8 mouse cellular contexts compared by ENCODE assay signal in the genomic region with DNA sequence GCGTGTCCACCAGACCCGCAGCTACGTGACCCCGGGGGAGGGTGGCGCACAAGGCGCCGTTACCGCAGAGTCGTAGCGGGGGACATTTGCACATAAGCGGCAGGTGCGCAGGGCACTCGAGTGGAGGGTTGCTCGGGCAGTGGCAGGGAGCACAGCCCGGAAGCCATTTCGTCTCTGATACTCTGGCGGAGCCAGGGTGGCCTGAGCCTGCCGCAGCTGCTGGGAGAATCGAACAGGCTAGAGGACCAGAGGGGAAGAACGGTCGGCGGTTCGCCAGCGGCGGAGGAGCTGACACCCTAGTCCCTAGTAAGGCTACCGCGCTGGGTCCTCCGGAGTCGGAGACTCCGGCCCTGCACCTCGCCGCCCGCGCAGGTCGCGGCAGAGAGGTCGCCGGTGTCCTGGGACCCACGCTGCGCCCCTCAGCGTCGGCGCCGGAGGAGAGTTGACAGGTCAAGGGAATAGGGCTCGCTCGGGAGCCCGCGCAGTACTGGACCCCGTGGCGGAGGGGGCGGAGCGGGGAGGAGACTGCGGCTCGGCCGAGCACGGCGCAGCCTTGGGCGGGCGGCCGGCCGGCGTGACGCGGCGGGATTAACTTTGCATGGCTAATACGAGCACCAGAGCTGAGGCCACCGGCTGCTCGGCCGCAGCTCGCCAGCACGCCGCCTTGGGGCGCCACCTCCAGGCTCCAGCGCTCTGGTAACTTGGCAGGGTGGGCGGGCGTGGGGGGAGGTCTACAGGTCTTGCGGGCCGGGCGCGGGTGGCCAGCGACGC. TPM values are rescaled to one million over a fixed set of nuclear protein-coding genes. Genes with fewer than 3 reads are reported as not detected.
DNase-seq lines count a peak whose midpoint lies in the region; ATAC-seq lines count a peak whose summit lies in the region.

No protein-coding gene starts in this region.

- ATAC-seq in forebrain, embryonic 15.5 days (replicated peaks) = peak; percentile 87
- ATAC-seq in liver, embryonic 15.5 days (ENCODE audit: insufficient read depth) = peak; percentile 90
- peak; percentile 95 for ATAC-seq in neural tube, embryonic 11.5 days (ENCODE audit: insufficient read depth, low FRiP score, low TSS enrichment)
- ATAC-seq in stomach, embryonic 16.5 days (ENCODE audit: insufficient read depth, low FRiP score) = peak; percentile 93

- peak overlapping the region; percentile 66 for H3K9ac ChIP-seq in forebrain, embryonic 15.5 days (replicated peaks)
- no peak overlapping the region; the same call in 1 of the 2 replicates for H3K9ac ChIP-seq in liver, embryonic 15.5 days
- peak overlapping the region; percentile 29 for H3K9ac ChIP-seq in neural tube, embryonic 11.5 days (ENCODE audit: low read length)
- peak overlapping the region; percentile 83 for H3K9ac ChIP-seq in stomach, embryonic 16.5 days (ENCODE audit: low read length)

- H3K27me3 ChIP-seq in forebrain, embryonic 15.5 days = peaks cover 9% of the 10 kb centered on the region
- H3K27me3 ChIP-seq in liver, embryonic 15.5 days = peaks cover 50% of the 10 kb centered on the region
- peaks cover 16% of the 10 kb centered on the region for H3K27me3 ChIP-seq in neural tube, embryonic 11.5 days (ENCODE audit: control insufficient read depth, insufficient read depth, low read length)
- H3K27me3 ChIP-seq in stomach, embryonic 16.5 days (ENCODE audit: control insufficient read depth, insufficient read depth, low read length) = peaks cover 2% of the 10 kb centered on the region; the same call in 1 of the 2 replicates

- peak overlapping the region; percentile 93 for H3K4me2 ChIP-seq in forebrain, embryonic 15.5 days (replicated peaks)
- H3K4me2 ChIP-seq in liver, embryonic 15.5 days = peak overlapping the region; percentile 69
- H3K4me2 ChIP-seq in neural tube, embryonic 11.5 days (ENCODE audit: low read depth) = peak overlapping the region; percentile 97
- peak overlapping the region; percentile 100 for H3K4me2 ChIP-seq in stomach, embryonic 16.5 days (ENCODE audit: low read depth, low read length)

- peak overlapping the region; percentile 67 for H3K4me3 ChIP-seq in forebrain, embryonic 15.5 days
- peak overlapping the region; percentile 56 for H3K4me3 ChIP-seq in liver, embryonic 15.5 days (replicated peaks)
- H3K4me3 ChIP-seq in neural tube, embryonic 11.5 days (ENCODE audit: low read depth, low read length) = peak overlapping the region; percentile 64
- peak overlapping the region; percentile 74 for H3K4me3 ChIP-seq in stomach, embryonic 16.5 days (replicated peaks; ENCODE audit: low read length)

- H3K4me1 ChIP-seq in forebrain, embryonic 15.5 days = peaks cover 26% of the 10 kb centered on the region
- no peaks in the 10 kb centered on the region for H3K4me1 ChIP-seq in liver, embryonic 15.5 days (replicated peaks)
- peaks cover 7% of the 10 kb centered on the region; the same call in 1 of the 2 replicates for H3K4me1 ChIP-seq in neural tube, embryonic 11.5 days (ENCODE audit: control insufficient read depth, insufficient read depth, low read length)
- H3K4me1 ChIP-seq in stomach, embryonic 16.5 days (ENCODE audit: control insufficient read depth, insufficient read depth, low read length) = no peaks in the 10 kb centered on the region

- no peaks in the 10 kb centered on the region for H3K9me3 ChIP-seq in forebrain, embryonic 15.5 days
- H3K9me3 ChIP-seq in liver, embryonic 15.5 days (replicated peaks) = no peaks in the 10 kb centered on the region
- no peaks in the 10 kb centered on the region for H3K9me3 ChIP-seq in neural tube, embryonic 11.5 days (ENCODE audit: control insufficient read depth, low read length)
- H3K9me3 ChIP-seq in stomach, embryonic 16.5 days (replicated peaks; ENCODE audit: control insufficient read depth, low read length) = no peaks in the 10 kb centered on the region

- under 1% methylated on average over 79 of the region's 82 CpGs for WGBS in forebrain, embryonic 15.5 days
- under 1% methylated on average over 82 of the region's 82 CpGs for WGBS in large intestine, adult 2 months
- under 1% methylated on average over 82 of the region's 82 CpGs for WGBS in liver, embryonic 15.5 days (ENCODE audit: insufficient replicate concordance)
- WGBS in neural tube, embryonic 11.5 days = under 1% methylated on average over 57 of the region's 82 CpGs
- WGBS in stomach, embryonic 16.5 days = under 1% methylated on average over 81 of the region's 82 CpGs

- intact Hi-C loops in heart, postnatal 14 days (cut with DNase I) = loop anchor here (5.0 to 10.0 kb wide), 2 partner anchors 82 to 504 kb away; no protein-coding TSS in a partner anchor

- H3K36me3 ChIP-seq in forebrain, embryonic 15.5 days = no peaks in the 10 kb centered on the region
- no peaks in the 10 kb centered on the region for H3K36me3 ChIP-seq in liver, embryonic 15.5 days (replicated peaks)
- no peaks in the 10 kb centered on the region for H3K36me3 ChIP-seq in neural tube, embryonic 11.5 days (ENCODE audit: control insufficient read depth, insufficient read depth, low read length)
- no peaks in the 10 kb centered on the region for H3K36me3 ChIP-seq in stomach, embryonic 16.5 days (ENCODE audit: control insufficient read depth, insufficient read depth, low read length)

- DNase-seq in CD4-positive helper T cell, adult 2 months (ENCODE audit: low read depth, low spot score) = peak; percentile 23
- peak; percentile 17 for DNase-seq in c-Kit-positive CD71-negative TER-119-negative erythroid progenitor cells, embryonic 14.5 days (ENCODE audit: low read depth)
- DNase-seq in heart, postnatal 14 days = peak; percentile 85 to 86
- DNase-seq in large intestine, adult 2 months (ENCODE audit: low read depth, low spot score) = peak; percentile 43
- DNase-seq in neural tube, embryonic 11.5 days (ENCODE audit: low spot score) = peak; percentile 84

- H3K27ac ChIP-seq in forebrain, embryonic 15.5 days (replicated peaks) = no peak overlapping the region
- peak overlapping the region; percentile 51 for H3K27ac ChIP-seq in liver, embryonic 15.5 days (replicated peaks)
- H3K27ac ChIP-seq in neural tube, embryonic 11.5 days (ENCODE audit: low read depth, low read length) = no peak overlapping the region
- H3K27ac ChIP-seq in stomach, embryonic 16.5 days (ENCODE audit: low read length) = no peak overlapping the region

RNA-seq across cellular contexts. Expression of gene Thrb, which starts 0.5 kb away (rescaled TPM):
- polyA plus RNA-seq in forebrain, embryonic 15.5 days (2015; fragmentation: Nextera tagmentation; extraction: Ambion mirVana) = 1.6 and 2.4 TPM in 2 replicates
- total RNA-seq in heart, postnatal 14 days (2021) = 10 to 100 TPM; 18.1 to 26.3 TPM
- polyA plus RNA-seq in large intestine, adult 2 months (2012; rRNA removed) = 2.5 and 6.1 TPM in 2 replicates
- polyA plus RNA-seq in liver, embryonic 15.5 days (2015; fragmentation: Nextera tagmentation; extraction: Ambion mirVana) = 2.1 and 3.9 TPM in 2 replicates
- 0.49 and 0.70 TPM in 2 replicates for polyA plus RNA-seq in neural tube, embryonic 11.5 days (2014; fragmentation: Nextera tagmentation; extraction: Ambion mirVana)
- polyA plus RNA-seq in stomach, embryonic 16.5 days (2015; fragmentation: Nextera tagmentation; extraction: Ambion mirVana) = 4.7 and 5.6 TPM in 2 replicates

Comparison
In these comparisons a context has a peak if more than half of its experiments do, and no peak if none do; other contexts are left out.
1. DNase-seq: peak in every context shown above with its lines; median percentile 86 in heart, postnatal 14 days; 84 in neural tube, embryonic 11.5 days; 43 in large intestine, adult 2 months; 23 in CD4-positive helper T cell, adult 2 months; 17 in c-Kit-positive CD71-negative TER-119-negative erythroid progenitor cells, embryonic 14.5 days.